Mouse (Mus musculus) bone marrow, adult 2 months (tissue): ENCODE measurements around the gene H2-Eb2. TPM values are rescaled to one million over a fixed set of nuclear protein-coding genes. Genes with fewer than 3 reads are reported as not detected.

Source experiments
- H3K27ac ChIP-seq: fragments of 200-500 bp; 2 replicates; pipeline ENCODE4 v1.5.1; 2012; ENCODE audit warnings: low read depth, mild to moderate bottlenecking, control low read depth, inconsistent platforms, low read length; ENCODE audit not compliant: control insufficient read depth, poor library complexity, insufficient read depth
- H3K4me1 ChIP-seq: fragments of 200-500 bp; 2 replicates; pipeline ENCODE4 v1.6.1; 2011; ENCODE audit warnings: low read length; ENCODE audit not compliant: control insufficient read depth, insufficient read depth
- H3K4me3 ChIP-seq: fragments of 200-500 bp; replicated peaks from 2 replicates; pipeline ENCODE3; 2011; ENCODE audit warnings: mild to moderate bottlenecking, low read depth, low read length, control low read depth; ENCODE audit not compliant: control insufficient read depth
- CTCF ChIP-seq: fragments of 200-500 bp; IDR thresholded peaks from 2 replicates; pipeline ENCODE4 v1.5.1; 2011; ENCODE audit warnings: low read length, control low read depth; ENCODE audit not compliant: control insufficient read depth, insufficient read depth
- POLR2A ChIP-seq: fragments of 200-500 bp; IDR thresholded peaks from 2 replicates; pipeline ENCODE4 v1.6.1; 2011; ENCODE audit warnings: low read depth, mild to moderate bottlenecking, control low read depth, low read length, borderline replicate concordance; ENCODE audit not compliant: control insufficient read depth
- WGBS: fragments of 180-500 bp; shearing (Covaris S2); methylation state at CpG from one replicate; pipeline ENCODE4 v1.1.7; 2018; 5-methylcytosine and 5-hydroxymethylcytosine counted together
- polyA plus RNA-seq: library from polyadenylated mRNA; stranded (reverse); fragments of >200 nt; gene quantifications from 2 replicates; pipeline ENCODE4 v1.2.4, GENCODE M21; 2011; ENCODE audit warnings: low replicate concordance; ENCODE audit not compliant: missing spikeins, insufficient read depth, insufficient read length

The H2-Eb2 gene
- polyA plus RNA-seq, 1 experiment, result 0.60 TPM

DNA sequence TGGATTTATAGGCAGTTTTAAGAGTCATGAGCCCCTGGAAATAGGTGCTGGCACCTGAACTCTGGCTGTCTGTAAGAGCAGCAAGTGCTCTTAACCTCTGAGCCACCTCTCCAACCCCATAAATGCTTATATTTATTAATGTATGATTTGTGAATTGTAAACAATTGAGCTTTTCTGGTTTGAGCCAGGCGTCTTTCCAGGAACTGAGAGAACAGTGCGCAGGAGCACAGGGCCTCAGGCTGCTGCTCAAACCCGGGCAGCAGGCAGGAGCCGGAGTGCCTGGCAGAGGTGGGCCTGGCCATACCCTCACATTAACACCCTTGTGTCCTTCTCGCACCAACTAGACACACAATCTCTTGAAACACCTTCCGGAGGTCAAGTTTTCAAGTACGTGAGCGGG lies 25.4 kb upstream of the H2-Eb2 start:
- Histone ChIP-seq H3K4me1 (peaks cover 1% of the 10 kb centered on the region; the same call in 1 of the 2 replicates), H3K4me3 (no peak overlapping the region), H3K27ac (0 out of 2 replicates have a peak overlapping the region, but pooled peaks have one; percentile 40)
- TF ChIP-seq CTCF, result no peak
- TF ChIP-seq POLR2A, result no peak
- 90% methylated on average over 8 of the region's 8 CpGs for WGBS

DNA sequence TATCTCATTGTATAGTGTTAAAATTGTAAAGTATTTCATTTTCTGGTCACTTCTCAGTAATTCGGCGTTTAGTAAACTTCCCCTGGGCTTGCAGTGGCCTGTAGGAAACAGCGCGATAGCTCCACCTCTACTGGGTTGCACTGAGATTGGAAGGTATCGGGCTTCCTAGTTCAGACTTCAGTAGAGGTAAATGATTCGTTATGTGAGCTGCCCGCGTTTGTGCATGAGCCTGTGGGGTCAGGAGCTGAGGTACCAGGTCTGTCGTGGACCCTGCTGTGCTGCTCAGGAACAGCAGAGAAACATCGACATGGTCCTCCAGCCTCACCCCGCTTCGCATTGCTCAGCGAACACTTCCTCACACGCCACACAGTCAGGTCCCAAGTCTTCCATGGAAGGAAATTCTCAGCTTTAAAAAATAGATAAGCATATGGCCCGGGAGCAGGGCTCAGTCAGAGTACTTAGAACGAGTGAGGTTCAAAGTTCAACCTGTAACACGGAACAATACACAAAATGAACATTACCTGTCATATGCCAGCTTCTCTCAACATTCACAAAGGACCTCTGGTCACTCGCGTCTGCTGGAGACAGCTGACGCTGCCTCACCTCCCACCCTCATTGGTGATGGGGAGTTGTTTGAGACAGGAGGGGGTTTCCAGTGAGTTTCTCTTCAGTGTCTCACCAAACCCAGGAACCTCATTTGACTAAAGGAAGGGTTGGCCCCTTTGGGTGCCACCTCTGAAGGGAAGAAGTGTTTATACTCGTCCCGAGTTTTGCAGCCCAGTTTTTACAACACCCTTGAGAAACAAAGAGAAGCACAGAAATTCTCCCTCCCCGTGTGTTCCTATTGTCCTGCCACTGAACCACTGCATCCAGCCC lies 24.5 kb upstream of the H2-Eb2 start:
- H3K4me1 ChIP-seq, result peaks cover 1% of the 10 kb centered on the region; the same call in 1 of the 2 replicates
- no peak for TF ChIP-seq POLR2A
- TF ChIP-seq CTCF, result no peak
- WGBS, result 75% methylated on average over 23 of the region's 23 CpGs
- peak overlapping the region; percentile 9 for H3K4me3 ChIP-seq
- H3K27ac ChIP-seq, result peak overlapping the region; percentile 93

DNA sequence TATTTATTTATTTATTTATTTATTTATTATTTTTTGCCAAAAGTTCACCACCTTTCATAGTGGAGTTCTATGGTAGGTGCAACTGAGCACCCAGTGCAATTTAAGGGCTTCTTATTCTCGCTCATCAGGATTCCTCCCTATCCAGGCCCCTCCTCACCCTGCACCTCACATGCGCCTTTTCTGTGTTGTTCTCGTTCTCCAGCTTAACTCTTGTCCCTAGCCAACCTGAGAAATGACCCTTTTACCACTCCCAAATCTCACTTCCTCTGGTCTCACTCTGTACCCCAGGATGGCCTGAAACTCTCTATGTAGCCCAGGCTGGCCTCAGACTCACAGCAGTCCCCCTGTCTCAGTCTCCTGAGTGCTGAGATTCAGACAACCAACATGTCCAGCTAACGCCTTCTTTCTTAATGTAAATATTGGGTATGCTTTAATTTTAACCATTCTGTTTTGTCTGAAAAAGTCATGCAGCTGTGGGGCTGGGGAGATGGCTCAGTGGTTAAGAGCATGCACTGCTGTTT lies 23.7 kb upstream of the H2-Eb2 start:
- no peak overlapping the region for H3K4me3 ChIP-seq
- peak overlapping the region; percentile 33 for H3K27ac ChIP-seq
- WGBS, result 86% methylated on average over 4 of the region's 4 CpGs
- H3K4me1 ChIP-seq, result peaks cover 1% of the 10 kb centered on the region; the same call in 1 of the 2 replicates
- TF ChIP-seq CTCF (no peak), POLR2A (no peak)

DNA sequence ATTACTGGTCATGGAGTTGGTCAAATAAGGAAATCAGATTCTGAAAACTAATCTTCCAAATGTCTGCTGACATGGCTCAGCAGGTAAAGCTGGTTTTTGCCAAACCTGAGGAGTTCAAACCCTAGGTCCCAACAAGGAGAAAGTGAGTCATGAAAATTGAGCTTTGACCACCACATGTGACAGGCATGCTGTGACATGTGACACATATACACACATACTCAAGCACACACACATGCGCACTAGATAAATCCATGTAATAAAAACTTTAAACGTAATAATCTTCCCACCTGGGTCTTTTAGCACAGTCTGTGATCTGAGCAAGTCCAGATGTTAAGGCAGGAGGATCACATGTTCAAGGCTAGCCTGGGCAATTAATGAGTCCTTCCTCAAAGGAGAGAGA lies 21.7 kb upstream of the H2-Eb2 start:
- Histone ChIP-seq H3K4me1 (peaks cover 1% of the 10 kb centered on the region; the same call in 1 of the 2 replicates), H3K27ac (no peak overlapping the region), H3K4me3 (no peak overlapping the region)
- TF ChIP-seq CTCF (no peak), POLR2A (no peak)
- 90% methylated on average over 2 of the region's 2 CpGs for WGBS

DNA sequence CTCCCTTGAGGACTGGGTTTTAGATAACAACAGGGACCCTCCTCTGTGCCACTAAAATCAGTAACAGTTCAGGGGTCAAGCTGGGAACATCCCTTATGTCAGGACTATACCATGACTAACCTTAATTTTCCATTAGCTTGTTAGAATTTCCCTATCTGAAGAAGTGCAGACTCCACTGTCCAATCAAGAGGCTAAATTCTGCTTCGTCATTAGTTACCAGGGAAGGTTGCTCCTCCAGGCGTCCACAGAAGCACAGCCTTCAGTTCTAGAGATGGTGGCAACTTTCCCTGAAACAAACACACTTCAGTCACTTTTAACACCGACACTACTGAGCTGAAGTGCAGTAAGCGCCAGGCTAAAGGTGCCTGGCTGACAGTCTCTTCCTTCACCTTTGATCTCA lies 20.7 kb upstream of the H2-Eb2 start:
- WGBS, result 24% methylated on average over 4 of the region's 4 CpGs
- Histone ChIP-seq H3K27ac (peak overlapping the region; percentile 84), H3K4me1 (peaks cover 1% of the 10 kb centered on the region; the same call in 1 of the 2 replicates), H3K4me3 (no peak overlapping the region)
- no peak for TF ChIP-seq CTCF
- no peak for TF ChIP-seq POLR2A

DNA sequence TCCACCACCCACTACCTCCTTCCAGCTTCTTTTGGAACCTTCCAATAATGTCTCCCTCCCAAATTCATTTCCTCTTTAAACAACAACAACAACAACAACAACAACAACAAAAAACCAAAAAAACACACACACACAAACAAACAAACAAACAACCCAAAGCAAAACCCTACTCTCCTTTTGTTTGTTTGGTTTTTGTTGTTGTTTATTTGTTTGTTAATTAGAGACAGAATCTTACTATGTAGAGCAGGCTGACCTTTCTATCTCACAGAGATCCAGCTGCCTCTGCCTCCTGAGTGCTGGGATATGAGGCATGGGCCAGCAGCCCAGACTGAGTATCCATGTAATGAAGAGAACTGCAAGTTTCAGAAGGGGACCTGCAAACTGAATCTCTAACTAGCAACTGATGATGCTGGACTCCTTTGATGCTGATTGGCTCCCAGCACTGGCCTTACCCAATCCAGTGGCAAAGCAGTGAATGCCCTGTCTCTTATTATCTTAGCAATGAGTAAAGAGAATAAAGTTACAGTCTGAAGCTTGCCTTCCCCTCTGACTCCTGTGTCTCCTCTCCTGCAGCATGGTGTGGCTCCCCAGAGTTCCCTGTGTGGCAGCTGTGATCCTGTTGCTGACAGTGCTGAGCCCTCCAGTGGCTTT lies 20.0 kb upstream of the H2-Eb2 start, which contains the start of gene H2-Eb1:
H2-Eb1 (plus strand) TSS at position 488 of the 651 bp plus-strand sequence.
- Histone ChIP-seq H3K27ac (peak within 1 kb of the TSS; percentile 84), H3K4me1 (peaks cover 1% of the 10 kb centered on the region; the same call in 1 of the 2 replicates), H3K4me3 (peak within 1 kb of the TSS; percentile 53)
- 0 out of 2 replicates have a peak, but pooled peaks have one; percentile 33 for TF ChIP-seq POLR2A
- no peak for TF ChIP-seq CTCF

DNA sequence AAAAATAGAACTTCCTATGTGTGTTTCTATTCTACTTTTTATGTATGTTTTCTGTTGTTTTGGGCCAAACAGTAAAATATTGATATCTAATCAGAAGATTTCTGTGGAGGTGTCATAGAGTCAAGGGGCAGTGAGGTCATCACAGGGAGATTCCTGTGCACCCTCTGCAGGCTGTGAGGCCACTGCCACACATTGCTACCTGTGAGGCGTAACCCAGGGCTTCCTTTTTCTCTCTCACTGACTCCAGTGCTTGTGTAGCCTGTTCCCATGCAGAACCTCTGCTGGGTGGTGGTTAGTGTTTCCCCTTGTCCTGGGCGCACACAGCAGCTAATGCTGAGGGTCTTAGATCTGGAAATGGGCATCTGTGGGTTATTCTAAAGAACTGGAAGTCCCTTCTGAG lies 19.1 kb upstream of the H2-Eb2 start:
- Histone ChIP-seq H3K27ac (no peak overlapping the region), H3K4me3 (peak overlapping the region; percentile 45), H3K4me1 (no peaks in the 10 kb centered on the region; the same call in 1 of the 2 replicates)
- WGBS, result 49% methylated on average over 2 of the region's 2 CpGs
- TF ChIP-seq POLR2A, result no peak
- TF ChIP-seq CTCF, result no peak

DNA sequence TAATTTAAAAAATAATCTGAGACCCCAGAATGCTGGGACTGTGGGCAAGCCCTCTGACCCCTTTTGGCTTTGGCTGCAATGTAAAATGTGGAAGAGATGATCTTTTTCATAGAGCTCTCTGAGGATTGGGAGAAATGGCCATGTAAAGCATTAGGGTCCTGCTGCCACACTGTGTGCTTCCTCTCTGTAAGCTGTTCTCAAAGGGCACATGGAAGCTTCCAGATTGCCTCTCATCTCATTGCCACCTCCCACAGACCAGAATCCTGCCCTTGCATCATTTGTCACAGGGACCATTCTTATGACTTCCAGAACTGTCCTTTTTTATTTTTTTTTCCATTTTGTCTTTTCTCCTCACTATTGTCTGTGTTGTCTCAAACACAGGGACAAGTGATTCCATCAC lies 18.2 kb upstream of the H2-Eb2 start:
- no peaks in the 10 kb centered on the region; the same call in 1 of the 2 replicates for H3K4me1 ChIP-seq
- TF ChIP-seq CTCF (no peak), POLR2A (no peak)
- H3K27ac ChIP-seq, result no peak overlapping the region
- peak overlapping the region; percentile 37 for H3K4me3 ChIP-seq
